Mouse (Mus musculus) small intestine, adult 2 months (tissue): ENCODE data around the gene Mafb.

ENCODE experiments used
- CTCF ChIP-seq: fragments of 200-500 bp; IDR thresholded peaks from 2 replicates; pipeline ENCODE4 v1.5.1; 2012; ENCODE audit warnings: low read depth, mild to moderate bottlenecking, control low read depth, inconsistent platforms, low read length, moderate library complexity, mixed read lengths; ENCODE audit not compliant: insufficient replicate concordance, insufficient read length; ENCODE audit errors: extremely low read depth
- POLR2A ChIP-seq: fragments of 200-500 bp; IDR thresholded peaks from 2 replicates; pipeline ENCODE4 v1.6.1; 2012; ENCODE audit warnings: low read depth, mild to moderate bottlenecking, control low read depth, inconsistent platforms, low read length, moderate library complexity

- no peak for TF ChIP-seq CTCF
- TF ChIP-seq POLR2A = no peak
Observed at GRCm38 (mm10) chr2:160321829-160322228, 45.0 kb downstream of the Mafb start.
